Mouse (Mus musculus): ENCODE data around the gene Olfr1196.
"Not testable (repeated sequence)": the region's sequence is repeated elsewhere in the genome, so short reads cannot be mapped to it uniquely, and the experiment has no call there.

Gene Olfr1196

DNA sequence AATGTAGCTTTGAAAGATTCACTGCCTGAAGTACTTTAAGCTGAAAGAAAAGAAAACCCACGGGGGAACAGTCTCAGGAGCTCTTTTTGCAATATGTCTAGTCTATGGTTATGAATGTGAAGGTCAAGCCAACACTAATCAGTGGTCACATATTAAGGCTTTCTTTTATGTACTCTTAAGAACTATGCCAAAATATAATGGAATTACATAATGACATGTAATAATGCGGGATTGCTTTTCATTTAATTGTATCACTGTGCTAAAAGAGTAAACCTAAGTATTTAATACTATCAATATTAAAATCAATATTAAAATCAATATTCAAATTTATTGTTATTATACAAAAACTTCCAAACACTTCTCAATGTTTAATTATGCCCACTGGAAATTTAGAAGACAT is at the start of gene Olfr1196:
TSS of gene Olfr1196 (minus strand) at position 101 of the 400 bp plus-strand sequence.
- DNase-seq = no peak

DNA sequence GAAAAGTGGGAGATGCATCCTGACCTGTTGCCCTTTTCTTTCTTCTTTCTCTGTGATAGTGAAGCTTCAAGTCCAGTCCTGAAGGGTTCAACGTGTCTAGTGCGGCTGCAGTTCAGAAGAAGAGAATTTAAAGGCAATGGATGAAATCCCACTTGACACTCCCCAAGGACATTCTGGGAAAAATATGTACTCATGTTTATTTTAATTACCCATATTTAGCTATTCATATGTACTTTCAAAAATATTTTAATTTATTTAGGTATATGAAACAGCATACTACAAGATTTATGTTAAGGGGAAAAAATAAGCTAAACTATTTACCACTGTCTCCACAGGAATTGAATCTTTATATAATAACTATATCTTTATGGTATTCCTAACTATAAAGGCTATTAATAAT is 46.9 kb upstream of the Olfr1196 start, which contains the start of gene Olfr1198:
TSS of gene Olfr1198 (minus strand) at position 101 of the 400 bp plus-strand sequence.
- no peak for DNase-seq

DNA sequence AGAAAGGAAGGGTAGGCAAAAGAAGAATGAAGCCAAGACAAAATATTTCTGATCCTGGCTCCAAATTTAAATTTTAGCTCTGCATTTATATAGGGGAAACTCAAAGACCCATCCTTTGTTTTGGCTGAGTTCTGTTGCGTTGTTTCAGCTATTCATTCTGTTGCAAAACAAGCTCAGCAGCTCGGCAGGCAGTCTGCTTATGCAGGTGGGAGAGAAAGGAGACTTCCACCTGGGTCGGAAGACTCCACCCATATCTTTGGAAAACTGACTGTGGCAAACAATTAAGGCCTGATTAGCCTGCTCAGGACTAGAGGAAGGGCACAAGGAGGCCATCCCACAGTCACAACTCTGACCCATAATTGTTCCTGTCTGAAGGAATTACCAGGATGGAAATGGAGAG is 39.0 kb upstream of the Olfr1196 start:
- DNase-seq = no peak

DNA sequence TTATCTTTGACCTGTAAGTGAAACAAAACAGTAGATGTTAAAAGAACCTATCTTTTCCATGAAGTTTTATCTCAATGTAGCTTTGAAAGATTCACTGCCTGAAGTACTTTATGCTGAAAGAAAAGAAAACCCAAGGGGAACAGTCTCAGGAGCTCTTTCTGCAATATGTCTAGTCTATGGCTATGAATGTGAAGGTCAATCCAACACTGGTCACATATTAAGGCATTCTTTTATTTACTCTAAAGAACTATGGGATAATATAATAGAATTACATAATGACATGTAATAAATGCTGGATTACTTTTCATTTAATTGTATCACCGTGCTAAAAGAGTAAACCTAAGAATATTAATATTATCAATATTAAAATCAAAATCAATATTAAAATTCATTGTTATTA is 27.9 kb upstream of the Olfr1196 start, which contains the start of gene Olfr1197:
TSS of gene Olfr1197 (minus strand) at position 101 of the 400 bp plus-strand sequence.
- DNase-seq = no peak

DNA sequence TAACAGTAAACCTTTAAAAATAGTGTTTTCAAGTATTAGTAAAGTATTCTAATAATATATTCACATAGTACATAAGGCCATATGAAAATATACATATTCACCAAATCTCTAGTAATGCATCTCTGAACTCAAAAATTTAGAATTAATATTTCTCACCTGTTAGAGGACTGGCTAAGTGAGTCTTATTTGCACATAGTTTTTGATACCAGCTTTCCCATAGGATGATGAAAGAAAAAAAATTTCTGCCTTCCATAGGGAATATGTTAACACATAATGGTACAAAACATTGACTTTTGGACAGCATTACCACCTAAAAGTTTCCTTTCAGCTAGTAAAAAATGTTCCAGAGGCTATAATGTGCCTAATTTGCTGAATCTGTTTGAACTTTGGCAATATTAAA is 15.3 kb downstream of the Olfr1196 start, which contains the start of gene Olfr1195:
TSS of gene Olfr1195 (minus strand) at position 101 of the 400 bp plus-strand sequence.
- no peak for DNase-seq

DNA sequence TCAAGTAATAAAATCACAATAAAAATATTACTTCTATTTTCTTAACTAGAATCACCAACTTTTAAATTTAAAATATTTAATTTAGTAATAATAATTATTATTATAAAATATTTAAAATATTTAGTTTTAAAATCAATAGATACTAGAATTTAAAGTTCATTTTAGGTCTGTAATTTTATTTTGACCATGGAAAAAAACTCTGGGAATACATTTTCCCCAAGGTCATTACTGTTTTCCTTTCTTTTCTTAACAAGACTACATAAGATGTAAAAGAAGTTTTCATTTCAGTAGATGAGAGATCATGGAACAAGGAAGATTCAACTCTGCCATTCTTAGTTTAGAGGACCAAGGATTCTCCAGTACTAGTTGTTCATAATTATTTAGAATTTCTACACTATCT is 29.1 kb downstream of the Olfr1196 start, which contains the start of gene Olfr1193:
TSS of gene Olfr1193 (plus strand) at position 301 of the 400 bp plus-strand sequence.
- DNase-seq = not testable (repeated sequence)

DNA sequence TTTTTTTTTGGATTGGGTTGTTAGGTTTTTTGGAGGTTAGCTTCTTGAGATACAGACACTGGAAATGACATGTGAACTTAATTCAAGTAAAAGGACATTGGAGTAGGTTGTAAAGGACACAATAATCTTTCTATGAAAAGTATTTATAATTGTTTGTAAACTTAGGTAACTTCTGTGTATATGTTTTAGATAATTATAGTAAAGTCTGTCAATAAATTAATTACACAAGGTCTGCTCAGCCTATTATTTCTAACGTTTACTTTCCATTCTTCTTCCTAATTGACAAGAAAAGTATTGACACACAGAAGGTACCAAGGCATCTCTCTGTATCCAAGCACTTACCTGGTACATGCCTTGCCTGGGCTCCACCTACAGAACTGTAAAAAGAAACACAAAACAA is 56.2 kb downstream of the Olfr1196 start, which contains the start of gene Olfr1192-ps1:
TSS of gene Olfr1192-ps1 (plus strand) at position 301 of the 400 bp plus-strand sequence.
- DNase-seq = no peak

Measured in cerebellum, adult 11 months (tissue).